Mouse (Mus musculus) kidney, adult 9 months (tissue): ENCODE data around the gene Arvcf.

Experiments used
- DNase-seq: peaks from one replicate; pipeline ENCODE4 v3.0.0; 2022

Gene Arvcf

GRCm38 (mm10) chr16:18388583-18389435 lies 40.8 kb downstream of the Arvcf start:
- DNase-seq, result no peak

GRCm38 (mm10) chr16:18390399-18390798 lies 42.4 kb downstream of the Arvcf start:
- no peak for DNase-seq

DNA sequence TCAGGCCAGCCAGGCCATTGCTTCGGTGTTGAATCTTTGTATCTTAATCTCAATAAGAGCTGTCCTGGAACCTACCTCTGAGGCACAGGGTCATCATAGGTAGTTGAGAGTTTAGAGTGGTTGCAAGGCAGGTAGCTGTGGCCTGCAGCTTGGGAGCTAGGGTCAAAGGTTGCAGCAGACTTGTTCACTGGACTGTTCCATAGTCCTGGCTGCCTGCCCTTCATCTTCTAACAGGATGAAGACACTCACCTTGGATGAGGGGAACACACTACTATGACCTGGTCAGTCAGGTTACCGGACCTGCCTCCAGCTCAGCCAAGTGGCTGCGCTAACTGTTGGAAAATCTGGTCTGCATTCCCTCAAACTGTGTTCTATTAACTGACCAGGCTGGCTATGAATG lies 43.1 kb downstream of the Arvcf start:
- peak; percentile 87 for DNase-seq

- no peak for DNase-seq
These were observed 43.7 kb downstream of the Arvcf start for GRCm38 (mm10) chr16:18391728-18392127.

- DNase-seq, result peak; percentile 92
These were observed 44.8 kb downstream of the Arvcf start for GRCm38 (mm10) chr16:18392469-18393426.

DNA sequence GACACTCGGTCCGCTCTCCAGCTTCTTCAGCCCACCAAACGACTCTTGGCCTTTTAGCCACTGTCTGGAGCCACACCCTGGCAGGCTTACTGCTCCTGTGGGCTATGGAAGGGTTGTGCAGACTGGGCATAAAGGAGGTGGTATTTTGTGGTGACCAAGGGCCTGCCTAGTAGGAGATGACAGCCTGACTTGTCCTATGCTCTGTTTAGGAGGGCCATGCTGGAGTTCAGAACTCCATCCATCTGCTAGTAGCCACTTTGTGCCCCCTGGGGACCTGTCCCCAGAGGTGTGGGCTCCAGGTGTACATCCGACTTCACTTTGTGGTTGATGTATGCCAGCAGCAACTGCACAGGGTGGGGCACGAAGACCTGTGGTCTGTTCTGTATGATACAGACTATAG lies 45.6 kb downstream of the Arvcf start:
- no peak for DNase-seq

- DNase-seq, result no peak
These were observed 46.1 kb downstream of the Arvcf start for GRCm38 (mm10) chr16:18394056-18394455.

DNA sequence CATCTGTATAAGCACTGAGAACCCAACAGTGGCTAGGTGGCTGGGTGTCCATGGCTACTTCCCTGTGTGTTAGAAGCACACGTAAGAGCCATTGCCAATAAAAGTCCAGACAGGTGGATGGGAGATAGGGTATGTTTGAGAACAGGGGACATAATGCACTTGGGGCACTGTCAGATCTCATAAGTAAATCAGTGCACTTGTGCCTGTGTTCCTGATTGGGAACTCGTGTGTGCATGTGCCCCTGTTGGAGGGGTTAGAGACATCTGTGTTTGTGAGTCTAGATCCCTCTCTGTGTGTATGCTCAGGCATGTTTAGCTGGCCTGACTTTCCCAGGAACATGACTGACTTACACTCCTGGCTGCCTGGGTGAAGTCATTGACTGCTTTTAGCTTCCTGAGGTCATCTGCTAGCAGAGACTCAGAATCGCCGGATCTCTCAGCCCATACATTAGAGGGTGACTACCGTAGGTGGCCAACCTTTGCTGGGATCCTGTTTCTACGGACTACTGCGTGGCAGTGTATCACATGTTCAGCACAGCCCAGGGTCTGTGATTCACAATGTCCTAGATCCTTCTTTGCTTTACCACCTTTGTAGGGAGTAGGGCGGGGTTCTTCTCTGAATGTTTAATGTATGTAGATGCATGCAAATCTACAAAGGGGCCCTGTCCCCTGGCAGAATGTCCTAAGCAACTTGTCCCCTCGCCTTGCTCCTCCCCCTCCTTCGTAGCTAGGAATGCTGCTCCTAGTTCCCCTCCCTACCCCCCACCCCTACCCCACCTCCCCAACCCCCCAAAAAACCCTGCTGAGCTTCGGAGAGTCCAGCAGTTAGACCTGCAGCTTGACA lies 47.0 kb downstream of the Arvcf start:
- DNase-seq, result no peak

- DNase-seq, result no peak
These were observed 47.6 kb downstream of the Arvcf start for GRCm38 (mm10) chr16:18395620-18396036.

DNA sequence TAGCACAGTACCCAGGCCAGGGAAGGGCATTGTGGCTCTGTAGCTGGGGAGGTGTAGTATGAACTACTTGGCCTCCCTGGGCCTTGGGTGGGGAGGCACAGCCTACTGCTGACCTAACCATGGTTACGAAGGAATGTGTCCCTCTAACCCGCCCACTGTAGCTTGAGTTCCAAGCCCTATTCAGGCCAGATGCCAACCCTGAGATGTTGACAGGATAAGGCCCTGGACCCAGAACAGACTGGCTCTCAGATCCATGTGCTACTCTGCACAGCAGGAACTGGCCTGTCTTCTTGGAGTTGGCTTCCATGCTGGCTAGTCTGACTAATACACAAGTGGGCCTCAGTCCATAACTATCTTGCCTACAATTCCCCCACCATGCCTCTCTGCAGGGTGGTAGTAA lies 48.2 kb downstream of the Arvcf start:
- peak; percentile 80 for DNase-seq

- no peak for DNase-seq
These were observed 49.0 kb downstream of the Arvcf start for GRCm38 (mm10) chr16:18396791-18397621.

DNA sequence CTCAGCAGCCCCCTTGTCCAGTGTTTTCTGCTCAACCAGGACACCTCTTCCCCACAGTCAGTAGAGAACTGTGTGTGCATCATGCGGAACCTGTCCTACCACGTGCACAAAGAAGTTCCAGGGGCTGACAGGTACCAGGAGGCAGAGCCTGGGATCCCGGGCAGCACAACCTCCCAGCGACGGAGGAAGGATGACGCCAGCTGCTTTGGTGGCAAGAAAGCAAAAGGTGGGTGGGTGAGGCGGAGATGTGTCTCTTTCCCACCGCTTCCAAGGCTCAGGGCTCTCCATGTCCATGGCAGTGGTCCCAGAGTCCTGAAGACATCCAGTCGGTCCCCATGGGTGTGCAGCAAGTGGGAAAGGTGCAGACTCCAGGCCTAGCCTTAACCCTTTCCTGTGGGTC lies 52.0 kb downstream of the Arvcf start:
- no peak for DNase-seq

DNA sequence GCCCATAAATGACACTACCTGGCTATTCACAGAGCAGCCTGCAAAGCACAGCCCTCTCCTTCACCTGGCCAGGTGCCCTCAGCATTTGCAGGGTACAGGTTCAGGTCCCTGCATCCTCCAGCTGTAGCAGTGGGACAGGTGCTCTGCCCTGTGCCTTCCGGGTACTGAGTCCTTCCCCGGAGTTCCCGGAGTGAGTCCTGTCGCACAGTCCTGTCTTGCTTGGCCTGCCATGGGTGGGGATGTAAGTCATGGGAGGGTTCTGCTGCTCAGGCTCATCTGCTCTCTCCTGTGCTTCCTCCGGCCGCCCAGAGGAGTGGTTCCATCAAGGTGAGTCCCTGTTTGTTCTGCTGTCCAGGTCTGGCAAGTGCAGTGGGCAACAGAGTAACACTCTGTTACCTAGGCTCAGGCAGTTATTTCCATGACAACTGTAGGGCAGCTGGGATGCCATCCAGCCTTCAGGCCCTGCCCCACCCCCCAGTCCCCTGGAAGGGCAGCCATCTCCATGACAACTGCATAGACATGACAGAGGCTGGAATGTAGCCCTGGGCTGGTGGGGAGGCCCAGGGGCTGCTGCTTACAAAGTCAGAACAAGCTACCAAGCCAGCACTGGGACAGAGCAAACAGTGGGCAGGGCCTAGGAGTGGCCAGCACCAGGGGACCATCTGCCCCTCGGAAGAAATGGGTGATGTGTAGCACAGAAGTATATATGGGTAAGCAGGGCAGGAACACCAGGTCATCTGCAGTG lies 52.7 kb downstream of the Arvcf start:
- no peak for DNase-seq

- no peak for DNase-seq
These were observed 55.3 kb downstream of the Arvcf start for GRCm38 (mm10) chr16:18403285-18403684.

GRCm38 (mm10) chr16:18405091-18405854 lies 57.3 kb downstream of the Arvcf start:
- no peak for DNase-seq

DNA sequence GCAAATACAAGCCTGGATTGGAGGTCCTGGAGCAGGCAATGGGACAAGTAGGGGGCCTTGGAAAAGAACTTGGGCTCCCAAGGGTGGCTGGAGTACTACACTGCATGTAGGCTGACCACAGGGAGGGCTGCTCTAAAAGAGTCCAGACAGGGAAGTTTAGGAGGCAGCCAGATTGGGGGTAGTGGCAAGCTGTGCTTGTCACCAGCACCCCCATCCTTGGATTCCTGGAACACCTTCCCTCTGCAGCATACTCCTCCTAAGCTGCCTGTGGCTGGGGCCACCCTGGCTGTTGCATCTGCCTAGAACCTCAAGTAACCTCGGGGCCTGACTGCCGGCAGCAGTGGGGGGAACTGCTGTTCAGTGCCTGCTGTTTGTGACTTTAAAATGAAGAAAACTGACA lies 57.9 kb downstream of the Arvcf start:
- DNase-seq, result no peak

DNA sequence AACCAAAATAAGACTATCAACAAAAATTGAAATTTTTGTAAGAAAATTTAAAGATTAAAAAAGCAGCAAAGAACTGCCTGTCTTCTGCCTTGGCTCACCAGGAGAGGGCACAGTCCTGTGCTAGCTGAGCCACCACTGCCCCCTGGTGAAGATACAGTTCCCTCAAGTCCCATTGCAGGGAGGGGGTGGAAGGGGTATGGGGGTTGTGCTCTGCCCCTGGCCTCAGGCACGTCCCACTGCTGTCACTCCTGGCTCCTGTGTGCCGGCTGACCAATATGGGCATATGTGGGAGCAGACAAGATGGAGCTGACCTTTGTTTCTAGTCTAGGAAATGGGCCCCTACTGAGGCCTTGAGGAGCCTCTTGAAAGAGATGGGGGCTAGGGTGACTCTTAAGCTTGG lies 58.3 kb downstream of the Arvcf start:
- peak; percentile 75 for DNase-seq

GRCm38 (mm10) chr16:18407912-18408311 lies 59.9 kb downstream of the Arvcf start:
- no peak for DNase-seq

DNA sequence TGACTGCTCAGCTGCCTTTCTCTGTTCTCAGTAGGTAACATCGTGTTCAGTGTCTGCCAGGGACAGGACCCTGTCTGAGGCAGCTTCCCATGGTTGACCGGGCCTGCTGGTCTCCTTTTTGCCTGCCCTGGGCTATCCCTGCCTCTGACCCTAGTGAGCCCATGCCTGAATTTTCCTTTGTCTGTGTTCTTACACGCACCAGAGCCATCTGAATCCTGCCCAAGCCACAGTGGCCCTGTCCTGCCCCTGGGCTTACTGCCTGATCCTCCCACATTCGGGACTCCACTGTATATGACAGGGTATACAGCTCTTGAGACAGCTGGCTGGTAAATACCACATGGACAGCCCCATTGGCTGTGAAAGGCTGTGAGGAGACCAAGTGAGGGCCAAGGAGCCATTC lies 61.8 kb downstream of the Arvcf start:
- no peak for DNase-seq

- DNase-seq, result no peak
These were observed 62.4 kb downstream of the Arvcf start for GRCm38 (mm10) chr16:18410418-18410817.
